Mouse (Mus musculus): ENCODE measurements around the gene Slc25a19.

The Slc25a19 gene

GRCm38 (mm10) chr11:115618732-115619516 lies 9.2 kb downstream of the Slc25a19 start:
- DNase-seq (ENCODE audit: low read depth, low spot score), result no peak

GRCm38 (mm10) chr11:115618001-115618400 lies 10.1 kb downstream of the Slc25a19 start:
- no peak for DNase-seq (ENCODE audit: low read depth, low spot score)

- no peak for DNase-seq (ENCODE audit: low read depth, low spot score)
These were observed 11.2 kb downstream of the Slc25a19 start for GRCm38 (mm10) chr11:115616893-115617292.

GRCm38 (mm10) chr11:115616371-115616770 lies 11.7 kb downstream of the Slc25a19 start:
- no peak for DNase-seq (ENCODE audit: low read depth, low spot score)

GRCm38 (mm10) chr11:115615875-115616274 lies 12.2 kb downstream of the Slc25a19 start:
- DNase-seq (ENCODE audit: low read depth, low spot score), result no peak

GRCm38 (mm10) chr11:115615108-115615825 lies 12.8 kb downstream of the Slc25a19 start:
- no peak for DNase-seq (ENCODE audit: low read depth, low spot score)

GRCm38 (mm10) chr11:115614346-115615107 lies 13.6 kb downstream of the Slc25a19 start:
- no peak for DNase-seq (ENCODE audit: low read depth, low spot score)

- no peak for DNase-seq (ENCODE audit: low read depth, low spot score)
These were observed 14.8 kb downstream of the Slc25a19 start for GRCm38 (mm10) chr11:115613138-115613945.

- peak; percentile 84 for DNase-seq (ENCODE audit: low read depth, low spot score)
These were observed 15.5 kb downstream of the Slc25a19 start, which contains the start of gene Mif4gd for GRCm38 (mm10) chr11:115612410-115613137. Mif4gd (minus strand) TSS chr11:115612969.

- DNase-seq (ENCODE audit: low read depth, low spot score), result peak; percentile 41
These were observed 16.1 kb downstream of the Slc25a19 start for GRCm38 (mm10) chr11:115612059-115612409.

GRCm38 (mm10) chr11:115611173-115611572 lies 16.9 kb downstream of the Slc25a19 start:
- no peak for DNase-seq (ENCODE audit: low read depth, low spot score)

- DNase-seq (ENCODE audit: low read depth, low spot score), result no peak
These were observed 18.5 kb downstream of the Slc25a19 start for GRCm38 (mm10) chr11:115609576-115609975.

GRCm38 (mm10) chr11:115608421-115609399 lies 19.4 kb downstream of the Slc25a19 start:
- DNase-seq (ENCODE audit: low read depth, low spot score), result no peak

- DNase-seq (ENCODE audit: low read depth, low spot score), result no peak
These were observed 21.4 kb downstream of the Slc25a19 start for GRCm38 (mm10) chr11:115606733-115607132.

- DNase-seq (ENCODE audit: low read depth, low spot score), result no peak
These were observed 23.8 kb downstream of the Slc25a19 start for GRCm38 (mm10) chr11:115604304-115604696.

- DNase-seq (ENCODE audit: low read depth, low spot score), result peak; percentile 83
These were observed 24.4 kb downstream of the Slc25a19 start, which contains the start of the genes Mrps7 and Gga3 for GRCm38 (mm10) chr11:115603476-115604303. Mrps7 (plus strand) TSS chr11:115603925. Gga3 (minus strand) TSS chr11:115604051.

- DNase-seq (ENCODE audit: low read depth, low spot score), result no peak
These were observed 25.0 kb downstream of the Slc25a19 start for GRCm38 (mm10) chr11:115603128-115603475.

- no peak for DNase-seq (ENCODE audit: low read depth, low spot score)
These were observed 26.9 kb downstream of the Slc25a19 start for GRCm38 (mm10) chr11:115601174-115601573.

Data from forelimb bud, embryonic 11.5 days (tissue).